Mouse (Mus musculus): ENCODE measurements around the gene Soga3.

Gene Soga3

DNA sequence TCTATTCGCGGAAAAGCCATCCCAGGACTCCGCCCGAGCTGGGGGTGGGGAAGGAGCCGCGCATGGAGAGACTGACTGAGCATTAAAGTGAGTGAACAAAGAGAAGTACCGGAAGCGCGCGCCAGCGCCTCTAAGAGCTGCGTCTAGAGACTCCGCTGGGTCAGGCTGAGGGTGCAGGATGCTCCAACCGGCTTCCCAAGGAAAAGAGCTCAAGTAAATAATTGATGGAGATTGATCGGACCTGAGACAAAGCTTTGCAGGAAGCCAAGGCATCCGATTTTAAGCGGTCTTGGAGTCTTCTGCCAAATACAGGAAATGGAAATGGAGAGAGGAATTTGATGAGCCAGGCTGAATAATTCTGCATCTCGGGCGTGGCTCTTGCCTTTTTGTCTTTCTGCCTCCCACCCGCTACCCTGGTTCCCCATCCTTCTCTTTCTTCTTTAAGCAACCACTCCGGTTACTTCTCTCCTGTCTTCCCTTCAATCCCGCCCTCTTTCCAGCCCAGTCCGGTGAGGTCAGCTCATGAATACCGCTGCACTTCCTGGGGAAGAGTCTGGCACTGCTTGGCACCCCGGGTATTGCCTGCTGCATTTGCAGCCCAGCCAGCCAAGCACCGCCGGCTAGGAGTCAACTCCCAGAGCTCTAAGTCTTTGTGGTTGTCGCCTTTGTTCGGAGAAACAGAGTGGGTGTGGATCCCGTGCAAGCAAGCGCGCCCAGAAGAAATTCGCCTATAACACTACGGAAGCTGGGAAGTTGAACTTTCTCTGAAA is at the start of gene Soga3:
Gene Soga3 (plus strand): TSS at position 274 of the 770 bp plus-strand sequence.
- DNase-seq = no peak

DNA sequence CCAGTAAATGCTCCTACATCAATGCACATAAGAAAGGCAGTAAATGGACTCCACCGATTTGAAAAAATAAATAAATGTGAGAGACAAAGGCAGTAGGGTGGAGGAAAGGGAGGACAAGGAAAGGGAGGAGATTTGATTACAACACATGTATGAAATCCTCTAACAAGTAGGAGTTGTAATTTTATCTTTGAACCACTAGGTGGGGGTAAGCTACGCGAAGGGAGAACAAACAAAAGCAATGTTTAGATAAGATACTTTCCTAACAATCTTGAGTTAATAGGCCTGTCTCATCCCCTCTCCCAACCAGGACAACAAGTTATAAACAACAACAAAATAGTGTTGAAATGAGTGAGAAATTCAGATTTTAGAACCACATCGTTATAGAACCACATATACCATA is 36.7 kb upstream of the Soga3 start:
- DNase-seq = no peak

DNA sequence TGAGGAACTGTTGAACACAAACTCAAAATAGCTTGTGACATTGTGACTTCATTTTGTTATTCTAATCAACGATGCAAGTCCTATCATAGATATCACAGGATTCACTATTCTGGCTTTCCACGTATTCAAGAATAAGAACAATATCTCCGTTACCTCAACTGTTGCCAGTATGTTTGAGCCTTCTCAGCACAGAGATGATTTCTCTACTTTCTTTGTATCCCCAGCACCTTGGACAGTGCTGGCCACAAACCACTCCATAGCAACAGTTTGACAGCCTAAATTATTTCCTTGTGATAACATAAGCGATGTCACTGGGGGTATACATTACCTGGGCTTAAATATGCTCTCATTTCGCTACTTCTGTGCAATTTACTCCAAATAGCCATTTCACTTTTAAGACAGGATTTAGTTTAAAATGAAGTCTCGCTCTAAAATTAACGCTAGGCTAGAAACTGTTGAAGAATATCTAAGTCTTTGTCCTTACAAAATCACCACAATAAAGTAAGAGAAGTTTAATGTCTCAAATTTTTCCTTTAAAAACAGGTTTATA is 1.0 kb upstream of the Soga3 start:
- no peak for DNase-seq

- no peak for DNase-seq
Observed at GRCm38 (mm10) chr10:29144612-29145405, 1.2 kb downstream of the Soga3 start.

GRCm38 (mm10) chr10:29146198-29146857 is 2.7 kb downstream of the Soga3 start:
- no peak for DNase-seq

GRCm38 (mm10) chr10:29146858-29147640 is 3.4 kb downstream of the Soga3 start:
- DNase-seq = peak; percentile 75 to 77

DNA sequence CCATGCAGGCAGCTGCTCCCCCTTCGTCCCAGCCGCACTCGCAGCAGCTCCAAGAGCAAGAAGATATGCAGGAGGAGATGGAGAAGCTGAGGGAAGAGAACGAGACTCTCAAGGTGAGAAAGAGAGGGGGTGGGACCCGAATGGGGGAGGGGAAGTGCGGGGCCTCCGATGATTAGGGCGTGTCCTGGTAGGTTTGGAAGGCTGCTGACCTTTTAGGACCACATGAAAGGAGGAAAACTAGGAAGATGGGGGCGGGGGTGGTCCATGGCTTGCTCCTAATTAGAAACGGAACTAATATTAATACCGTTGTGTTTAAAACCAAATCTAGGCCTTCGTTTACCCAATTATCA is 4.0 kb downstream of the Soga3 start:
- DNase-seq = no peak

GRCm38 (mm10) chr10:29148076-29148475 is 4.4 kb downstream of the Soga3 start:
- no peak for DNase-seq

GRCm38 (mm10) chr10:29155304-29155703 is 11.7 kb downstream of the Soga3 start:
- DNase-seq = no peak

GRCm38 (mm10) chr10:29161664-29162063 is 18.0 kb downstream of the Soga3 start:
- DNase-seq = no peak

GRCm38 (mm10) chr10:29173778-29174177 is 30.1 kb downstream of the Soga3 start:
- DNase-seq = no peak

DNA sequence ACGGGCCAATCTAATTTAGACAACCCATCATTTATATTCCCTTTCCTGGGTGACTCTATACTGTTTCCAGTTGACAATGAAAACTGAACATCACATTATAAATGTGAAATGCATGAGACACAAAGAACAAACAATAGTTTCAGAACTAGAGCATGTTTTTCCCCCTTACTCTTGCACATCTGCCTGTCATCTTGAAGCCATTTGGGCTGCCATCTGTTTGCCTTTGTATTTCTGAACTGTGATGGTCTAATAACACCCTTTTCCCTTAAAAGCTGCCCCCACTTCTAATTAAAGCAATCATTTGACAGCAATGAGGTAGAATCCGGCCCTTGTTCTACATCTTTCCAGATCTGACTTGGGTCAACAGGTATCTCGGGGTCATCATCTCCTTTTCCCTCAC is 32.0 kb downstream of the Soga3 start:
- no peak for DNase-seq

DNA sequence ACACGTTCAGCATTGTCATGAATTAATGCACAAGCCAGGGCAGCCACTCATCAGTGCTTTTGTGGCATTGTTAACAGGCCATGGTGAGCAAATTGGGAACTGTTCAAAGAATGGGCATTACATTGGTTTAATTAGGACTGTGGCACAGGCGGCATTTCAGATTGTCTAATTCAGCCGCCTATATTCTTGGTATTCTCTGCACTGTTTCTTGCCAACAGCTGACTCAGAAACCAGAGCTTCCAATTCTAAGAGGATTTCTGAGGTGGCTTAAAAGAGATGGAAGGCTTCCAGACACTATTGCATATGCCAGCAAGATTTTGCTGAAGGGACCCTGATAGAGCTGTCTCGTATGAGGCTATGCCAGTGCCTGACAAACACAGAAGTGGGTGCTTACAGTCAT is 33.2 kb downstream of the Soga3 start:
- DNase-seq = no peak

DNA sequence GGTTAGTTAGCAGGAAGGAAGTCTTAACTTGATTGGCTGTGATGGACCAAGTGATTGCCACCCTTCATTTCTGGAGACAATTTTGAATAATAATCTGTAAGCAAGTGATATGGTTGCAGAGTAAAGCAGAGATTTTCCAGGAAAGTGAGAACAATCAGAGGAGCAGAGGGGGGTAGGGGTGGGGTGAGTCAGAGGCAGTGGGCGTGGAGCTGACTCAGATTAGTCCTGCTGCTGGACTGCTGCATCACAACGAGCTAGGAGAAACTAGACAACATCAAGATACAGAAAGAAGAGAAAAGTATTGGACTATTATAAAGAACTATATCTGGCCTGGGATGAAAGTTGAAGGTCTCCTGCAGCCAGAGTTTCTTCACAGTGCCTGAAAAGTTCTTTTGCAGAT is 34.4 kb downstream of the Soga3 start:
- no peak for DNase-seq

DNA sequence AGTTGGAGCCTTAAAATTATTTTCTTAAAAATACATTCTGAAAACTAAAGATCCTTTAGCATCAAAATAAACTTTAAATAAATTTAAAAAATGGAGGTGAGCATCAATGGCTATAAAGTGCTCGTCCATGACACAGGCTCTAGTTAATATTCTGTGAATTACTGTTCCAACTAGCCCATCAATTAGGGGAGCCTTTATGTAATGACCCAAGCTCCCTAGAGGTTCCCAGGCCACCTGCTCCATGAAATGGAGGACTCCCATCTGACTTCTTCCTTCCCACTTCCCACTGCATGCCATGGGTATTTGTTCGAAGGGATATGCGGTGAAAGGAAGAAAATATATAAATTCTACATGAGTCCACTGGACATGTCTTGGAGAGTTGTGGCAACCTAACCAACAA is 36.6 kb downstream of the Soga3 start:
- DNase-seq = no peak

DNA sequence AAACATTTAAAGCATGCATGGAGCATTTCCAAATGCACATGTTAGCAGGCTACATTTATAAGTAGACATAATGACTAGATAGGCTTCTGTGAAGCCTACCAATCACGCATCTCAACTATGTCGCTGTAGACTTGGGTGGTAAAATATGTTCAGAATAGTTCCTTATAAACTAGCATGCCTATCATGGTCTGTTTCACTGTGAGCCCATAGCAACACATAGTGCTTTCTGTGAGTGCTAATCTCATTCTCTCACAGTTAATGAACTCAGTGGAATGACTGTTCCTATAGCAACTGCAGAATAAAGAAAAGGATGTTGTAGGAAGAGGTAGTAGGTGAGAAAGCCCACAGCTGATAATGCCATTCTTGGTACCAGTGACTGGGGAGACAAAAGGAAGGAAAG is 37.4 kb downstream of the Soga3 start:
- no peak for DNase-seq

DNA sequence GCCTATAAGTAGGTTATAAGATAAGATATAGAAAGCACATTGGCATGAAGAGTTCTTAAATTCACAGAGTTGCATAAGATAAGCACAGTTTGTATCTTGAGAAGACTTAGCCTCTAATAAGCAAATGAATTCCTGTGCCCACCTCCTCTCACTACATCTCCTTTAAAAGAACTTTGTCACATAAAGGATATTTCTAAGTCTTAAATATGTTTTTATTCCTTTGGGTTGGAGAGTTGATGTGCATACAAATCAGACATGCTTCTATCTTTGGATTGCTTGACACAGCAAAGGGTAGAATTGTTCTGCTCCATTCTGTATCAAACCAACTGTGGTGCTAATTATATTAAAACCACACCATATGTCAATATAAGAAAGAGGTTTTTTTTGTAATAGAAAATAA is 50.1 kb downstream of the Soga3 start:
- DNase-seq = no peak

DNA sequence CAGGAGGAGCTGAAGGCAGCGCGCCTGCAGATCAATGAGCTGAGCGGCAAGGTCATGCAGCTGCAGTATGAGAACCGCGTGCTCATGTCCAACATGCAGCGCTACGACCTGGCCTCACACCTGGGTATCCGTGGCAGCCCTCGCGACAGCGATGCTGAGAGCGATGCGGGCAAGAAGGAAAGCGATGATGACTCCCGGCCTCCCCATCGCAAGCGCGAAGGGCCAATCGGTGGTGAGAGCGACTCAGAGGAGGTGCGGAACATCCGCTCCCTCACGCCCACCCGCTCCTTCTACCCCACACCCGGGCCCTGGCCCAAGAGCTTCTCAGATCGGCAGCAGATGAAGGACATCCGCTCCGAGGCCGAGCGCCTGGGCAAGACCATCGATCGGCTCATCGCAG is 53.2 kb downstream of the Soga3 start:
- DNase-seq = peak in 1 of 2 experiments; percentile 20

DNA sequence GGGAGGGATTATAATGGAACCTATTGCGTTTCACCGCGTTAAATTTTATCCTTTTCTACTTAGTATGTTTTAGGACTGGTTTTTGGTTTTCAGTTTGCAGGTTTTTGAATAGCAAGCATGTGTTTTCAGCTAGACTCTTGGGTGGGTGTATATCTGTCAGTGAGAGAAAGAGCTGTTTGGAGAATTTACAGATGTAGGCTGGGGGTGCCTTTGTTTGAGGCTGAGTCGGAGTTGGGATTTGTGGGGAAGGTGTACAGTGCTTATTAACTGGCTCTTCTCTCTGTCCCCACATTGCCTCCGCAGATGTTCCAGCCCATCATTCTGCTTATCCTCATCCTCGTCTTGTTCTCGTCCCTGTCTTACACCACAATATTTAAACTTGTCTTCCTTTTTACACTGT is 55.0 kb downstream of the Soga3 start, which contains the start of gene Gm49353:
Gene Gm49353 (plus strand): TSS at position 313 of the 400 bp plus-strand sequence.
- no peak for DNase-seq

DNA sequence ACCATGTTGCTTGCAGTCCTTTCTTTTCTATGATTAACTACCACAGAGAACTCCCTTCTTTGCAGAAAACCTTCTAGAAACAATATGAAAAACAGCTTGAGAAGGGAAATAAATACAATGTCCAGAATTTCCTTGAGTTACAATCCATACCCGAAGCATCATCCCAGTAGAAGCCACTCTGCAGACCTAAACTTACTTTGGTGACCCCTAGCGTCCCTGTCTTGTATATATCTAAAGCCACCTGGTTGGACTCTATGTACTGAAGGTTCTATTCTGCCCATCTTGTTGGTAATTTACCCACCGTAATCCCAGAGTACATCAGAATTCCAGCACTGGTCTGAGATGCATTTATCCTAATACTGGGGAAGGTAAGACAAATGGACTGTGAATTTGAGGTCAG is 56.2 kb downstream of the Soga3 start:
- DNase-seq = no peak

DNA sequence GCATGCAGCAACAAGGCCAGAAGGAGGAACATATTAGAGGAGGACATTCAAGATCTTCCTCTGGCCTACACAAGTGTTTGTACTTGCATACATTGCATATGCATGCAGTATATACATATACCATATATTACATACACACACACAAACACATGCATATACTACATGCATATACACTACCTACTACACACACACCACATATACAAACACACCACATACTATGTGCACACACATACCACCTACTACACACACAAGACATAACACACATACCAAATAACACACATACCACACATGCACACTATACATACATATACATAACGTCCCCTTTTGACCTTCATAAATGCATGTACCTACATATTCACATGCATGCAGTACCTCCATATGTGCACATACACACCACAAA is 57.0 kb downstream of the Soga3 start:
- no peak for DNase-seq

DNA sequence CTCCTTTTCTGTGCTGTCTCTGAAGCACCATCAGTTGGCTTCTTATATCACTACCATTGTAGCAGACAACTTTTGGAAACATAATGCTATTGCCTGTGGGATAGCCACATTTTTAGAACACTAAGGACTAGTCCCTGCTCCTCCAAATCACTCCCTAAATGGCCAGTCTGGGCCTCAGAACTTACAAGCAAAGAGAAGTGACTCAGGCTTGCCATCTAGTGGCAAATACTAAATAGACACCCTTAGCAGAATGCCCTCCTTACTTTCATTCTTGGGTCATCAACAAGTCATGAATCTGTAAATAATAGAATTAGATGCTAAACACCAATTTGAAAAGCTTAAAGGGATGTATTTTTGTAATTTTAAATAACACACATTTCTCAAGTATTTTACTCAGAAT is 63.1 kb downstream of the Soga3 start:
- DNase-seq = no peak

- DNase-seq = no peak
Observed at GRCm38 (mm10) chr10:29208735-29209134, 65.1 kb downstream of the Soga3 start.
